Mouse (Mus musculus) heart, postnatal 25 days (tissue): ENCODE results near the gene Kcnq2. TPM values are rescaled to one million over a fixed set of nuclear protein-coding genes. Genes with fewer than 3 reads are reported as not detected.

Experiments
- DNase-seq: peaks from one replicate; pipeline ENCODE4 v3.0.0; 2022; ENCODE audit warnings: low spot score
- intact Hi-C: fragments of 180-260 bp; cut with DNase I; formaldehyde crosslinking; loops from one replicate; pipeline ENCODE4 v1.15.1; 2025
- total RNA-seq, 2 experiments: library from RNA; stranded (reverse); gene quantifications; 2 replicates each; pipeline ENCODE4 v1.2.3; 2021

Kcnq2 gene
- total RNA-seq, result under 1 TPM in 1 of 2 experiments, not detected in 1; 0.22 TPM

DNA sequence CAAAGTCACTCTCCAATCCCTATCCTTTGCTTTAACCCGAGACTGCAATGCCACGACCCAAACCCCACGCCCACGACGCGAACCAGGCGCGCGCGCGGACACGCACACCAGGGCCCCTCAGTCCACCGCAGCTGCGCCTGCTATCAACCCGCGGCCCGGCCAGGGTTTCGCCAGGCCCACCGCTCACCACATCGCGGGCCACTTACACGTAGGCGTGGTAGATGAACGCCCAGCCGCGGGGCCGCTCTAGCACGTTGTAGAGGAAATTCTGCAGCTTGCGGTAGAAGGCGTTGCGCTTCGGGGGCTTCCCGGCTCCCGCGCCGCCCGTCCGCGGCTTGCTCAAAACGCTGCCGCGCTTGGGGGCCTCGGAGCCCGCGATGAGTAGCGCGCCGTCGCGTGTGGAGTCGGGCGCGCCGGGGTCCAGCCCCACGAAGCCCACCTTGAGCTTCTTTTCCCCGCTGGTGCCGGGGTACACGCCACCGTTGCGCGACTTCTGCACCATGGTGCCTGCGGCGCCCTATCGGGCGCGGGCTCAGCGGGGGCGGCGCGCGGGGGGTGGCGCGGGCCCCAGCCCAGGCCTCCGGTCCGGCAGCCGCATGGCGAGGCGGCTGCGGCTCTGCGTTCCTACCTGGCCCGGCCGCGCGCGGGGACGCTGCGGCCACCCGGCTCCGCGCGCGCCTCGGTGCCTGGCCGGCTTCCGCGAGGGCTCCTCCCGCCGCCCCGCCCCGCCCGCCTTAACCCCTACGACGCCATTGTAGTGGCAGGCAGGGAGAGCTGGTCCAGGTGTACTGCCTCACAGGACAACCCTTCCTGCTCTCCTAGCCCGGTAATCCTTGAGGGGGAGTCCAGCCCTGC, at the start of gene Kcnq2:
Gene Kcnq2 (minus strand): TSS at position 710 of the 855 bp plus-strand sequence.
- DNase-seq, result no peak
- intact Hi-C loops, result no loop called here

DNA sequence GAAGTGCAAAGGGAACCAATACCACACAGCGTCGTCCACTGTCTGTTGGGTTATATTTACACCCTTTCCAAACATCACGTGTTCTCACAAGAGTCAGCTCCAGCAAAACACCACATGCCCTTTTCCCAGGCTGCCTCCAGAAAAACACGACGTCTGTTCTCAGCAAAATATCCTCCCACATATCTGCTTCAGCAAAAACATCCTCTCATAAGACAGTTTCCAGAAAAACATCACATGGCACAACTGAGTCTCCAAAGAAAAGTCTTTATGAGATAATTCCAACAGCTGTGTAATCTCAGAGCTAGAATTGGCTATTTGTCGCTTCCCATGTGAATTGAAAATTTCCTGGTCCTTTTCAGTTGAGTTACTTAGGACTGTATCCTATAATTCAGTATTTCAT, 45.8 kb upstream of the Kcnq2 start:
- DNase-seq, result no peak
- intact Hi-C loops, result no loop called here

DNA sequence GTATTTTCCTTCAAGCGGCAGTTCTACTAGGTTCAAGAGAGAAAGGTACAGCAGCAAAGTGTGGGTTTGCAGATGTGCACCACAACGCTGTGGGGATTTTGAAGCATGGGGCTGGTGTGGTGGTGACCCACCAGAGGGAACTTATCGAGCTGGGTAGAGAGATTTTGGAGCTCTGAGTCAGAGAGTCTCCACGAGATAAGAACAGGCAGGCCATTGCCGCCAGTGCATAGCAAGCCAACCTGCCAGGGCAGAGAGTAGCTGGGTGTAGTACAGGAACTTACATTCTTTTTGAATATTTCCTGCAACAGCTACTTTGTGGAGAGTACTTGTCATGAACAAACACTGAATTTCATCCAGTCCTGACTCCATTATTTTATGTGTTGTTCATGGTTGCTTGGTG, 43.4 kb upstream of the Kcnq2 start:
- intact Hi-C loops, result no loop called here
- DNase-seq, result no peak

DNA sequence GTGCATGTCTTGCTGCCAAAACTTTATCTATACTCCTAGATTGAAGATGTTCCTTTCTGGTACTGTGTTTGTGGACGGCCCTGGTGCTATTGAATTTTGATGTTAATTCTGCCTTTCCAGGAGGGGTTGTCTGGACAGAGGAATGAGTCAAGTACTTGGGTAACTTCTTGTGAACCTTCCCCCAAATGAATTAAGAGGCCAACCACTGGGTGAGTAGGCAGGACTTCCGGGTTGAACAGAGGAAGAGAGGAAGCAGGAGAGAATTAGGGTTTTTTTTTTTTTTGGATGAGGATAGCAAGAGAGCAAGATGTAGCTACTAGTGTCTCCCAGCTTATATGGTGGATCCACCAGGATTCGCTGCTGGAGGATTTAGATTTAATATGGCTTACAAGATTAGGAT, 42.9 kb upstream of the Kcnq2 start:
- DNase-seq, result no peak
- intact Hi-C loops, result no loop called here

DNA sequence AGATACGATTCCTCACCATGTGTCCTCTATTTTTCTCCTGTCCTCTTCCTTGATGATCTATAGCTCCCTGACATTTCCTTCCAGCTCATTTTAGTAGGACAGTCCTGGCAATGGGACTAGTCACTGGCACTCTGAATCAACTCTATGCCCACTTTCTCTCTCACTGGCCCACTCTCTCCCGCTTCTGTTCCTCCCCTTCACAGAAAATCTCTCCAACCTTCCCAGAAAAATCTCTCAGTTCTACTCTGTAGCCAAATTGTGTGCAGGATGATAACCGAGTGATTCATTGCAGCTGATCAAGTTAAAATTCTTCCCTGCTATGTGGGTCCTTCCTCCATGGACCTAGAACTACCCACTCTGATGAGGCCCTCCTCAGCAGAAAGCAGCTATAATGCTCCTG, 39.5 kb upstream of the Kcnq2 start:
- intact Hi-C loops, result no loop called here

DNA sequence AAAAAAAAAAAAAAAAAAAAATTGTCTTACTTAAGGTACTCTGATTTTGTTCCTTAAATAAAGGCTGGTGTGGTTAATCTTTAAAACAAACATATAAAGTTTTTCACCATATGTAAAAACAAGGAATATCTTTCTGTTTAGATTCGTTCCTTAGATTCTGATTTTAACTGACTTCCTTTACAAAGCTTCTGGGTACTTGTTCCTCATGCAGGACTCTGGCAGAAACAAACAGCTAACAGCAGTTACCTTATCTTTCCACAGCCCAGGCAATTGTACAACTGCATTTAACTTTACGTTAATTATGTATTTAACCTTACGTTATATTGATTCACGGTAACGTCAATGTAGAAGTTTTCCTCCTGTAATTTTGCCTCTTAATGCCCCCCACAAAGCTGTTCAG, 31.4 kb upstream of the Kcnq2 start:
- DNase-seq, result no peak
- intact Hi-C loops, result no loop called here

More for the DNA sequence above, 39.5 kb upstream of the Kcnq2 start:
- DNase-seq, result no peak

DNA sequence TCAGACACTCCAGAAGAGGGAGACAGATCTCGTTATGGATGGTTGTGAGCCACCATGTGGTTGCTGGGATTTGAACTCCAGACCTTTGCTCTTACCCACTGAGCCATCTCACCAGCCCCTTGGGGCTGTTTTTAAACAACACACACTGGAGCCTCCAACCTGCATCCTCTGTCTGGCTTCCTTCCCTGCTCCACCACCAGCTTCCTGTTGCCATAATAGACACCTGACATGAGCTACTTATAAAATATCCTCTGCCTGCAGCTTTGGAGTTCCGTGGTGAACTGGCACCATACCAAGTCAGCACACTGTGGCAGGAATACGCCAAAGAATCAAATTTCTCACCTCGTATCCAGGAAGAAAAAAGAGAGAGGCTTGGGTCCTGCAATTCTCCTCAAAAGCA, 25.7 kb upstream of the Kcnq2 start:
- intact Hi-C loops, result loop anchor here (2.0 kb wide), 1 partner anchor 22 kb away; no protein-coding TSS in a partner anchor
- DNase-seq, result no peak

DNA sequence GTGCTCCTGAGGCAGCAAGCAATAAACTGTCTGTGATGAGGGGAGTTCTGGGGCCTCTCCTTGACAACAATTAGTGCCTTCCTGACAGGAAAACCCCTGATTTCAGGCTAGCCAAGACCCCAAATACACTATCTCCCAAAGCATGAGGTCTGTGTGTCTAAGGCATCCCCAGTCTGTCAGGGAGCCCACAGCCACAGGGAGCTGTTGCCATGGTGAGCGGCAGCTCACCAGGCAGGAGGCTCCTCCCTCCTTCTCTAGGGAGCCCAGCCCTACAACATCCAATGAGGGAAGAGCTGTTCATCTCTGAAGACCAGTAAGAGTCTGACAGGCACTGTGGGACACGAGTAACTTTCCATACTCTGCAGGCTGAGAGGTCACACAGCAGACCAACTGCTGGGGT, 24.7 kb upstream of the Kcnq2 start:
- intact Hi-C loops, result loop anchor here (2.0 kb wide), 1 partner anchor 23 kb away; no protein-coding TSS in a partner anchor

DNA sequence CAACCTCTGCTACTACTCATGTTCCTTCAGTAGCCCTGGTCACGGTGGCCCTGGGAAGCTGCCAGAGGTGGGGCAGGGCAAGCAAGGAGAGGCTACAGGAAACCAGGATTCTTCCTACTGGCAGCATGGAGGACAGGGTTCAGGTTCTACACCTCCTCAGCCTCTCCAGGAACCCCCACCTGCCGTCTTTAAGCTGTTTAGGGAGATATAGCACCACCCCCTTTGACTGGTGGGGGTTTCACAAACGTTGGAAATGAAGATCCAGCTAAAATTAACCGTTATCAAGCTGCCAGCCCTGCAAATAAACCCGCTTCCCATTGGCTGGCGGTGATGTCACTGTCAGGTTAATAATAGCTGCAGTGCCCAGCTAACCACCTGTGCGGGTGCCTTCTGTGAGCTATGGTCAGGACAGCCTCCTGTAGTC, 24.0 kb upstream of the Kcnq2 start:
- DNase-seq, result no peak
- intact Hi-C loops, result no loop called here

More for the DNA sequence above, 24.7 kb upstream of the Kcnq2 start:
- DNase-seq, result no peak

DNA sequence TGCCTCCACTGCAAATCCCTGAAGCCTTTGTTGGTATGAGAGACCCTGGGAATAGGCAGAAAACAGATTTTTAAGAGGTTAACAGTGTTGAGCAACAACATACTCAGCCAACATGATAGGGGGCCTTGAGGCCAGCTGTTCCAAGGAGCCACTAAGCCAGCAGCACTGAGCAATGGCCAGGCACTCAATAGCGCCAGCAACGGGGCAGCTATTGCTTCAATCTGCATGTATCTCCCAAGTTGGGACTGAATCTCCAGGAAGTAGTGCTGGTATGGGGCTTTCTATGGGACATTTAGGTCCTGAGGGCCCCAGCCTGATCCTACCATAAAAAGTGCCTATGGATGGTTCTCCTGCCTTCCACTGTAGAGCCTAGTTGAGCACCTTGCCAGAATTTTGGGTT, 23.4 kb upstream of the Kcnq2 start:
- intact Hi-C loops, result no loop called here

DNA sequence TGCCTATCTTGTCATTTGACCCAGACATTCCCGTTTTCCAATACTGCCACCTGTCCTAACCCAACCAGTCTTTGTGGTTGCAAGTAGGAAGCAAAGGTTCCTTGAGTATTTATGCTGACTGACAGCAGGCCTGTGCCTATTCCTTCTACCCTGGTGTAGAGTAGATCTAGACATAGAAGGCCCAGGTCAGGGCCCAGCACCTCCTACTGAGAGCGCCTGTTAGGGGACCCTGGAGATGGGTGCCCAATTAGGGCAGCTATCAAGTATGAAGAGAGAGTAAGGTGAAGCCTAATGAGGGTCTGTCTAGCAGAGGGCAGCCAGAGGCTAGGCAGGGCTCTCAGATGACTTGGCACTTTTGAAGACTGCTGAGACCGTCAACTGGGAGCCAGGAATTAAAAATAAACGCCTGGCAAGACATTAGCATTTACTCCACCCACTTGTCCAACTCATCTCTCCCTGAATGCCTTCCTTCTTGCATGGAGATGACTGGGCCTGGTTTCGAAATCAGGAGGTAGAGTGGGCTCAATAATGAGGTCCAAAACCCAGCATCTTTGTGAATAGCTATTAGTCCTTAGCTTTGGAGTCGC, 22.7 kb upstream of the Kcnq2 start:
- DNase-seq, result no peak
- intact Hi-C loops, result no loop called here

More for the DNA sequence above, 23.4 kb upstream of the Kcnq2 start:
- no peak for DNase-seq

DNA sequence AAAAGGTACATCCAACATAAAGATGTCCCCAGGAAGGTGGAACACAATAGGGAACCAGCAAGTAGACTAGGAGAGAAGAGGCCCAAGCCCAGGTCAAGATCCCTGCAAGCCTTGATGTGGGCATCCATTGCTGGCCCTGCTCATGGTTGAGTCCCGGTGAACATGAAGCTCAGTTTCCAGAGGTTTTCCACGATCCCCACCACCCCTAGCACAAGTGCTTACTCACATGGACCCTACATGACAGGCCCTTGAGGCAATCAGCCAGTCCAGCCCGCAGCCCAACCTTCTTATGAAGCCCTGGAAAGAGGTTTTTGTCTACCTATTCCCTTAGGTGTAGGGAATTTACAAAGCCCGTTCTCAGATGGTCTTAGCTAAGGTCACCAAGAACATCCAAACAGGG, 22.1 kb upstream of the Kcnq2 start:
- no peak for DNase-seq
- intact Hi-C loops, result no loop called here

DNA sequence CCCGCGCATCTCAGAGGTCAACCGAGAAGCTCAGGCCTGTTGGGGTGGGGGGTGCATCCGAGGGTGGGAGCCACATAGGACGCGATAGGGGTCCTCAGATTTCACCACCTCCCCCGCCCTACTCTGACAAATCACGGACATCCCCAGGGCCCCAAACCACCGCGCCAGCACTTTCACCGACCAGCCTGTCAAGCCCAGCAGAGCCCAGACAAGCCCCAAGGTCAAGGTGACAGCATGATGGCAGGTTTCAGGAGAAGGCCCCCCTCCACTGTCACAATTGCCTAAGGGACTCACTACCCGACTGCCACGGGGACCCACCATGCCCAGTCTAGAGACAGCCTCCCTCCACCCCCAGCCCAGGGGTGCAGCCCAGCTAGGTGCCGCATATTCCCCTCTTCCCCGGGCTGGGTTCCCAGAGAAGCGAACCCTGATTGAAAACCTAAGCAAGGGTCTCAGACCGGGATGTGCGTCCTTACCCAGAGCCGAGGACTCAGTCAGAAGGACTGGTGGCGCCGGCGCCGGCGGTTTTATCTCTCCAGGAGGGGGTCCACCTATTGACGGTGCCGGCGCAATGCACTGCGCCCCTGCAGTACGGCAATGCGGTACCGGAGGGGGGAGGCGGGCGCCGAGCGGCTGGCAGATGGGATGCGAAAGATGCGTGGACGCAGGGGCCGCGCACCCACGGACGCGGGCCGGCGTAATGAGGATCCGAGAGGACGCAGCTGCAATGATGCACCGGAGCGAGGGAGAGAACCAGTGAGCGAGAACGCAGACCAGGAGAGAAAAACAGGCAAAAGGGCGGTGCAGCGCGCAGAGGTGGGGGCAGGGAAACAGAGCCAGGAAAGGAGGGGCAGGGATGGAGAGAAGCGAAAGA, 21.4 kb upstream of the Kcnq2 start, which contains the start of gene Eef1a2:
Gene Eef1a2 (minus strand): TSS at position 767 of the 874 bp plus-strand sequence.
- intact Hi-C loops, result no loop called here
- DNase-seq, result no peak

DNA sequence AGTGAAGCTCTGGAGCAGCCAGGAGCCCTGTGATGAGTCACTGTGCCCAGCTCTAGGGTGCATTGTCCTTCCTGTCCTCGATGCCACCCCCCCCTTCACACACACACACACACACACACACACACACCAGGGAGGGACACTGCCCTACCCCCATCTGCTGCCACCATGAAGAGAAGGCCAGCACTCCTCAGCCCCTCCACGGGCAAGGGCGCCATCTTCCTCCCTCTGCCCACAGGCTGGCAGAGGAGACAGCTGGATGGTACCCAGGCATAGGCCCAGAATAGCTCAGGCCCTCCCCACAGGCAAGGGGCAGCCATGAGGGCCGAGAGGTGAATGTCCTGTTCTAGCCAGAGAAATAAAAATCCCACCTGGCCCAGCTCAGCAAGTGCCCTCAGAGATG, 20.7 kb upstream of the Kcnq2 start:
- no peak for DNase-seq
- intact Hi-C loops, result no loop called here

DNA sequence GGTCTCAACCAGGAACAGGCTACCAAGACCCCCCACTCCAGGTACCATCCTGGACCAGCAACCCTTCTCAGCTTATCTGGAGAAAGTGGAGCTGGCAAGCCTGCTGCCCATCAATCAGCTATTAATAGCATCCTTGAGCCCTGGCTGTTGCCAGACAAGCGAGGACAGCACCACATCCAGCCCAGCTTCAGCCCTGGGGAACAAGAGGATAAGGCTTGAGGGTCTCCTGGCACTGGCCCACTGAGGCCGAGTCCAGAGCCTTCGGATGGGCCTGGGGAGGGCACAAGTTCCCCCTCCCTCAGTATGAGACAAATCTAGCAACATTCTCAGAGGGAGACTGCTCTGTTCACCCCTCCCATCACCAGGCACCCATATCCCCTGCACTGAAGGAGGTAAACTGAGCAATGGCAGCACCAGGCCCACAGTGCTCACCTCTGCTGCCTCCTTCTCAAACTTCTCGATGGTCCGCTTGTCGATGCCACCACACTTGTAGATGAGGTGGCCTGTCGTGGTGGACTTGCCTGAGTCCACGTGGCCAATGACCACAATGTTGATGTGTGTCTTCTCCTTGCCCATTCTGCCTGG, 19.8 kb upstream of the Kcnq2 start:
- intact Hi-C loops, result no loop called here
- no peak for DNase-seq

DNA sequence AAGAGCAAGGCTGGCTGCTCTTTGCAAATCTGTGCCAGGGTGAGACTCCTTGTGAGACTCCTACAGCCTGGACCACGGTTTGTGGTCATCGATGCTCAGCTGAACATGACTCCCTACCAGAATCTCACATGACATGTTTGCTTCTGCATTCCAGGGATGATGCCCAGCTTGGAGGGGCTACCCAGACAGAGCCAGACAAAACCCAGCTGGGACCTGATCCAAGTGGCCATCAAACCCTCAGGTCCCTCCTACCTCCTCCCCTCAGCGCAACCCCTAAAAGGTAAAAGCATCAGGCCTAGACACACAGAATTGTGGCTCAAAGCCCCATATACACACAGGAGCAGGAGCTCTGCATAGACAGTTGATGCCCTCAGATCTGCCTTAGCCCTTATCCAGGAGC, 19.3 kb upstream of the Kcnq2 start:
- no peak for DNase-seq
- intact Hi-C loops, result no loop called here

DNA sequence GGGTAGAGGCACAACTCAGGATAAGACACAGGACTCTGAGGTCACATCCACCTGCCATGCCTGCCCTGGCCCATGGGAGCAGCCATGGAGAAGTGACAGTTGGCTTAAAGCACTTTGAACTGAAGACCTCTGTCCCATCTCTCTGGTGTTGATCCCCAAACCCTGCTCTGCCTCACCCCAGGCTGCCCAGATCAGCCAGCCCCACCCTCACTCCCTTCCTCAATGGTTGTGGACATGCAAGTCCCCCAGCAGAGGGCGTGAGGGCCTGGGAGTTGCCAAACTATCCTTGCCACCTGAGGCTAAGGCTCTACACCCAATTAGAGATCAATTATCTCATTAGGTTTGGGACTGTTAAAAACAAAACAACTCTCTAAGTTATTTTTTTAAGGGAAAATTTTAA, 18.7 kb upstream of the Kcnq2 start:
- intact Hi-C loops, result no loop called here
- no peak for DNase-seq

DNA sequence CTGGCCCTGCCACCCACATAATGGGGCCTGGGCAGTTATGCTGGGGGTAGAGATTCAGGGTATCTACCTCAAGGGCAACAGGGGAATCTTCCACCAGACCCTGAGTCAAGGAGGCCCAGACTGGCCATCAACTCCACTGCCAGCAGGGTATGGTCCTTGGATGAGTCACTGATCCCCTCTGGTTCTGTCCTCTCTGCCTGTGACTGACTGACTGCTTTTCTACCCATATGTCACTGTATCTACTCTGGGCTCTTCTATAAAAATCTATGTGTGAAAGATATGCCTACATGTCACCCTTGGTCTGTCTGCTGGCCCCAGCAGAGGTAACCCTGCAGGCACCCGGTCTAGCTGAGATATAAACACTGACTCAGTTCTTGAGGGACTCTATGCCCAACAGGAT, 18.0 kb upstream of the Kcnq2 start:
- intact Hi-C loops, result no loop called here
- no peak for DNase-seq

DNA sequence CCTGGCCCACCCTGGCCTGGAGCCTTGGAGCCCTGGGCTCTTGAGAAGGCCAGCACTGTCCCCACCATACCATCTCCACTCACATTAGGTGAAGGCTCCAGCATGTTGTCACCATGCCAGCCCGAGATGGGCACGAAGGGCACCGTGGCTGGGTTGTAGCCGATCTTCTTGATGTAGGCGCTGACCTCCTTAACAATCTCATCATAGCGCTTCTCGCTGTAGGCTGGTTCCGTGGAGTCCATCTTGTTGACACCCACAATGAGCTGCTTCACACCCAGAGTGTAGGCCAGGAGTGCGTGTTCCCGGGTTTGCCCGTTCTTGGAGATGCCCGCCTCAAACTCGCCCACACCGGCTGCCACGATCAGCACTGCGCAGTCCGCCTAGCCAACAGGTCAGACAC, 17.6 kb upstream of the Kcnq2 start:
- intact Hi-C loops, result no loop called here
- DNase-seq, result no peak

DNA sequence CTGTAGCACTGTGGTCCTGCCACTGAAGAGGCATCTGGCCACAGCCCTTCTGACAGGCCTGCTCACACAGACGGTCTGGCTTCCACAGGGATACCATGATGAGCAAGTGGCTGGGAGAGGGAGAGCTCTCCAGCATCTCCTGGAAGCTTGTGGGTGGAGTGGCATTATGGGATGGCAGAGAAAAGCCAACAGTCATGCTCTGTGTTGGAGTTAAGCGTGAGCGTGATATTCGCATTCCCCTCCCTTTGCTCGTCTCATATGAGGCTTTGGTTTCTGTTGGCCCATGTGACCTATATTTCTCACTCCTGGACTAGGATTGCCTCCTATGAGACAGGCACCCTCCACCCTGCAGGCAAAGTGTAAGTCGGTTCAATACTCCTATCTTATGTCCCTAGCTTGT, 15.2 kb upstream of the Kcnq2 start:
- intact Hi-C loops, result no loop called here
- DNase-seq, result no peak
